Mouse (Mus musculus) cerebellum, postnatal 4 days (tissue): ENCODE results near the gene Olfr1410.

Source experiments
- DNase-seq, 2 experiments: peaks; one replicate each; pipeline ENCODE4 v3.0.0; 2022; ENCODE audit warnings: low spot score in 2 of 2, mixed read lengths in 1 of 2

The Olfr1410 gene

DNA sequence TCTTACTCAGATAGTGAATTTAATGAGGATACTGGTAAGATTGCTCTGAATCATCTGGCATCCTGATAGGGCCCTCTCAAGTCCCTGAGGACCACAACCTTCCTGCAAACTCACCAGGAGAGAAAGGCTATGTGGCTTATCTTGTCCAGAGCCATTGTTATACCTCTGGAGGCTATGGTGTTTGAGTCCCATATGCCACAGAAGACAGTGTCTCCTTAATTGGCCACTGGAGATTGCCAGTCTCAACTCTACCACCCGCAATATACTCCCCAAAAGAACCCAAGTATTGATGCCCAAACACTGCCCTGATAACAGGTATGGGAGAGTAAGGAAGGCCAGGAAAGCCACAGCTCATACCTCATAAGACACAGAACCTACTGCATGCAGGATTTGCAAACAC lies at the start of gene Olfr1410:
TSS of gene Olfr1410 (plus strand) at position 301 of the 400 bp plus-strand sequence.
- no peak for DNase-seq

DNA sequence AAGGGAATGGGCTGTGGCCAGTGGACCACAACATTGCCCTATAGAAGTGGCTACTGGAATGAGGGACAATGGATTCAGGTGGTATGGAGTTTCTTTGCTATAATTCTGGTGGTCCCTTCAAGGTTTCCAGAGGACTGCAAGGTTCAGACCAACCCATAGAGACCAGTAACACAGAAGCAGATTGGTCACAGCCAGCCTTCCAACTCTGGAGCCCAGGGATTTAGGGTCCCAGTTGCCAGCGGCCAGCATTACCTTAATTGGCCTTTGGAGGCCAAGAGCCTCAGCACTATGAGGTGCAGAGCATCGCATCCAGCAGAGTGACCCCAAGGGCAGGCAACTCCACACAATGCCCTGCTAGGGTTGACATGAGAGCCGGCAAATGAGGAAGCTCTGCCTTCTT lies 34.6 kb upstream of the Olfr1410 start, which contains the start of gene Olfr1413:
TSS of gene Olfr1413 (plus strand) at position 301 of the 400 bp plus-strand sequence.
- DNase-seq: no peak

DNA sequence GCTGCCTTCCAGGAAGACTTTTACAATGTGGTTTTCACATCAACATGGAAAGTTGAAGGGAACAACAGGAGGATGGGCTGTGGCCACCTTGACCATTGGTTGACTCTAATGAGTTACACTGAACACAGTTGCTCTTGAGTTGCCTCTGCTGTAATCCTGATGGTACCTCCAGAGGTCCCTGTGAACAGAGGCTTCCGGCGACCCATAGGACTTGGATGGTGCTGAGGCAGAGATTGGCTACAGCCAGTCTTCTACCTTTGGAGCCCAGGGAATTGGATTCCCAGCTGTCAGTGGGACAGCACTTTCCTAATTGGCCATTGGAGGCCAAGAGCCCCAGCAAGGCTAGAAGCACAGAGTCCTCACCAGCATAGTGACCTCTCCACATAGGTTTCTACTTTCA lies 20.1 kb upstream of the Olfr1410 start, which contains the start of gene Olfr1412:
TSS of gene Olfr1412 (plus strand) at position 301 of the 400 bp plus-strand sequence.
- no peak for DNase-seq

DNA sequence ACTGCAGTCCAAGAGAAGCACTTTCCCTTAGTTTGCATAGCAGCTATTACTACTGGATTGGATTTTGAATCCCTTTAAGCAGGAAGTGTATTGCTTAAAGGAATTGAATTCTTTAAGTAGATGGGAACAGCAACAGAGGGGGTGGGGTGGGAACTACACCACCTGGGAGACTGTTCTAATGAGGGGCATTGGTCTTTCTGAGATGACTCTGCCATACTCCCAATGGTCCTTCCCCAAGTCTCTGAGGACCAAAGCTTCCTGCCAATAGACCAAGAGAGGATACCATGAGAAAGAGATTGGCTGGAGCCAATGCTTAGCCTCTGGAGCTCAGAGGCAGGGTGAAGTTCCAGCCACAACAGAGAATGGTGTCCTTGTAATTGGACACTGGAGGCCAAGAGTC lies 11.5 kb upstream of the Olfr1410 start, which contains the start of gene Olfr1411:
TSS of gene Olfr1411 (plus strand) at position 301 of the 400 bp plus-strand sequence.
- DNase-seq: no peak

DNA sequence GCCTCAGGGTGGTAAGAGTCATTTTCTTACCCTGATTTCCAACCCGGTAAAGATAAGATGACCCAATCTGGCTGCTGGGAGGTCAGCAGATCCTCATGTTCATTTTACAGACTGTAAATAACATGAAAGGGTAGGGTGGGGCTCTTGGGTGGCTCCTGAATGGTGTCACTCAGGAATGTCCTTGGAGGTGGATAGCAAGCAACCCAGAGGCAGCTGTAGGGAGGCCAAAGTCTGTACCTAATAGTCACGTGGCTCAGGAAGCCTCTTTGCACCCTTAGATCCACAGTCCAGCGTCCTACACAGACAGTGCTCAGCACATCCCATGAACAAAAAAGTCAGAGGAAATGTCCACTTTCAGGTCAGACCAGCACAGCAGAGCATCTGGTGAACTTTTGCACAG lies 9.6 kb upstream of the Olfr1410 start:
- no peak for DNase-seq

DNA sequence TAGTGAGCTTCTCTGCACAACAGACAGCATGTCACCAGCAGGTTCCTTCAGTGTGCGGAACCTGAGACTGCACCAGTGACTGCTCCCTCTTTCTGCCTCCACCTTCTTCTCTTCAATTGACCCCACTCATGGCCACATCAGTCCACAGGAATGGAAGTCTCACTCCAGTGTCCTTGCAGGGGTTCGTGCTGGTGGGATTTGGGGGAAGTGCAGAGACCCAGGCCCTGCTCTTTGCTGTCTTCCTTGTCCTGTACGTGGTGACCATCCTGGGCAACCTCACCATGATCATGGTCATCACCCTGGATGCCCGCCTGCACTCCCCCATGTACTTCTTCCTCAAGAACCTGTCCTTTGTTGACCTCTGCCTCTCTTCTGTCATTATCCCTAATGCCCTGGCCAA lies 2.1 kb downstream of the Olfr1410 start:
- DNase-seq: no peak

DNA sequence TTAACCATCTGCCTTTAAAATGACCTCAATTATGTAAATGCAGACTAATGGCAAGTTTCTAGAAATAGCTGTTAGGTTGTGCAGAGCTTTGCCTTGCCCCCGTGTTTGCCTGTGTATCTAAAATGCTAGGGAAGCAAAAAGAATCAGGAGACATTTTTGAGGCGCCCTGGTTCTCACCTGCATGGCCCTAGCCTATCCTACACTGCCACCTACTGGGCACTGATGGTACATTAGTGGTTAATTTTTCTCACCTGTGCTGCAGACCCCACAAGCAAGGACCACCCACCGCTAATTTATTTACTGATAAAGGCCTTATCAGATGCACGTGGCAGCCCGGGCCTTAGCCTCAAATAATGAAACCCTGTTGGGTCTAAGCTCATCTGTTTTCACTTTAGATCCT lies 5.4 kb downstream of the Olfr1410 start:
- DNase-seq: peak; percentile 40 to 71

DNA sequence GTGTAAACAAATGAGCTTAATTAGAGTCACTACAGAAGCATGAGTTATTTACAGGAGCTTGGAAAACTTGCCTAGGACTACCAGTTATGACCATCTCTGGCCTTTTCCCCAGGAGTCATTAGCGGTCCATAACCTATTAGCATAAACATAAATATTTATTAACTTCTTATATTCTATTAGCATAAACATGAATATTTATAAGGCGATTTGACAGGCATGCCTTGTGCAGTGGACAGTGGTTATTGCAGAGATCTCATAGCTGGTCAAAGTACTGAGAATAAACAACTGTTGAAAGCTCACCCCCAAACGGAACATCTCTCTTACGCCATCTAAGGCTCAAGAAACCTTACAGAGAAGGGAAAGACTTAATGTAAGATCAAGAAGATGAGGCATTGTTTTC lies 7.6 kb downstream of the Olfr1410 start:
- DNase-seq: no peak

DNA sequence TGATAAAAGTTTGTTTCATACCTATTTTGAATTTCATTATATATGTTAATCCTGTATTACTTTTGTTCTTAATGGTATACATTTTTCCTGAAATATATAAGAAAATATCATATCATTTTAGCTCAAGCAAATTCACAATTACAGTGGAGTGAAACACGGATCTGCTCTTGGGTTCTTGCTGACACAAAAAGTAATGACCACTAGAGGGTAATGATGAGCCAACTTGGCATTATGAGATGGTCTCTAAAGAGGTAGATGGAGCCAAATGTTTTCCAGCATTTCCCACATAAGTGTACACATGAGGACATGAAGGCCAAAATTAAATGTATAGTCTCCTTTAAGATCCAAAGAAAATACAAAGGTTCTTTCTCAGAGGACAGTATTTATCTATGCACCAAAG lies 8.9 kb downstream of the Olfr1410 start:
- DNase-seq: no peak

DNA sequence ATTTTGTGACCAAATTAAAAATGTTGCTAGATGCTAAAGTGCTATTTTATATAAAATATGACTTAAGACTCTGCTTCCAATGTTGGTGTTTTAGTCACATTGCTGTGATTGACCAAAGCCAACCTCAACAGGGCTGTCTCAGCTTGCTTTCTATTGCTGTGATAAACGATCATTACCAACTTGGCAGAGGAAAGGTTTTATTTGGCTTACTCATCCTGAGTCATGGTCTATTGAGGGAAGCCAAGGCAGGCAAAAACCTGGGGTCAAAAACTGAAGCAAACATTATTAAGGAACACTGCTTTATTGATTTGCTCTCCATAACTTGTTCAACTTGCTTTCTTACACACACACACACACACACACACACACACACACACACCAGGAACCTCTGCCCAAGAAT lies 10.5 kb downstream of the Olfr1410 start:
- DNase-seq: no peak

DNA sequence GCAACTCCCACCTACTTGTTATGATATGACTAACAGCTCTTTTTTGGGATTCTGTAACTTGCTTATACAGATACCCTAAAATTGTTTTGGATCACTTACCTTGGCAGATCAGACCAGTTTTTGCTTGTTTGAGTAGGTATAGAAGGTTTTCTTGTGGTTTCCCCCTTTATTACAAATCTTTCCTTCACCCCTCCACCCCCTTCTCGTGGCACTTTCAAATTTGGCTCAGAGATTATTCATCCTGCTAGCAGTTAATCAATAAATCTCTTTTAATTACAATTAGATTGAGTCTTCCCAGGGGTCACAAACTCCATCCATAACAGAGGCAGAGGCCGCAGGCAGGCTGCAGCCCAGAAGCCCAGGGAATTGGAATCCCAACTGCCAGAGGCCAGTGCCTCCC lies 11.9 kb downstream of the Olfr1410 start, which contains the start of gene Olfr12:
TSS of gene Olfr12 (plus strand) at position 301 of the 400 bp plus-strand sequence.
- DNase-seq: no peak

DNA sequence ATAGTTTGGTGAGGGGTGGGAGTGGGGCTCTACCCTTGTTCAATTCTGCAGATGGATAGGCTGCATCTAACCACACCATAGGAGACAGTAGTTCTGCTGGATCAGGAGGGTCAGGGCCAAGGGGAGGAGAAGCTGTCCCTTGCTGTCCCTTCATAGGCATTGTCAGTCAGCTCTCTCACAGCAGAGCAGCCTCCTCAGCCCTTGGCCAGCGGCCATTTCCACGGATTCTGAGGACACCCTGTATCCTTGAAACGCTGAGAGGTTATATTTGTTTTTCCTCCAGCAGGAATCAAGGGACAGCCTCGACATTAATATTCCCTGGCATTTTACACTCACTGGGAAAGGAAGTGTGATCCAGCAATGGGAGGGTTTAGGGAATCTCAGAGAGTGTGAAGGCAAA lies 12.8 kb downstream of the Olfr1410 start:
- DNase-seq: no peak

DNA sequence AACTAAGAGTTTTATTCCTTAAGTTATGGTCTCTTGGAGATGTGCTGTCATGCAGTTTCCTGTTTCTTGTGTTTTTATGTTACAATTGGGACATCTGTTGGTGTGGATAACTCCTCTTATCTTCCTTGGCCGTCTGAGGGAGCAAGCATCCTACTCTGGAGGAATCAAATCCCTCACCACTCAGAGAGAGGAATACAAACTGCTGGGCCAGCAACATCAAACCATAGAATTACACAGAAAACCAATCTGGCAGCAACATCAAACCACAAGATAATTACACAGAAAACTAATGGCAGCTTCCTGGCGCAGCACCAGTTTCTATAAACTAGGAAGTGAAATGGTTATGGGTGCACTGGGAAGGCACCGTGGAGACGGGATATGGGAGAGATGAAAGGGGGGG lies 22.6 kb downstream of the Olfr1410 start:
- peak in 1 of 2 experiments; percentile 10 for DNase-seq

DNA sequence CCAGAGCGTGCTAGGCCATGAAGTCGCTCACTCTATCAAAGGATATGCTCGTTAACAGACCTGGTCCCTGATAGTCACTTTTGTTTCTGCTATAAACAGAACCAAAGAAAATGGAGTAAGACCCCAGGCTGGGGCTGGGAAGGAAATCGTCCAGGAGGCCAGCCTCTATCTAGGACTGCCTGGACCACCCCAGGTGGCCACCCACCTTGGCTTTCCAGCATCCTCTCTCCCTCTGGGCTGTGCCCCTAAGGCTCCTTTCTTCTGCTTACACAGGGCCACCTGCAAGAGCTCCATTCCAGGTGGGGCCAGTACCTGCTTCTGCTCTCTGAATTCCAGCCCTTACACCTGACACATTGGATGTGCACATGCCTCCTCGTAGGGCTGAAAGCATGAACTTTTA lies 26.6 kb downstream of the Olfr1410 start:
- no peak for DNase-seq

DNA sequence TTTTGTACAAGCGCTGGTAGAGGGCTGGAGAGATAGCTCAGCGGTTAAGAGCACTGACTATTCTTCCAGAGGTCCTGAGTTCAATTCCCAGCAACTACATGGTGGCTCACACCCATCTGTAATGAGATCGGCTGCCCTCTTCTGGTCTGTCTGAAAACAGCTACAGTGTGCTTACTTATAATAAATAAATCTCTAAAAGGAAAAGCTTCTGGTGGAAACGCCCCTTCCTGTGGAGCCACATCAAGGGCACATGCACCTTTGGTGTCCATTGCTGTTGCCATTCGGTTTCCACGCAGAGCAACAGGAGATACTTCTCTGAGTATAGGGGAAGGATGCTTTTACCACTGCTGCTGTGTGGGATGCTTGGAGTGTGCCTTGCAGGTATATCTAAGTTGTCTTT lies 27.4 kb downstream of the Olfr1410 start:
- DNase-seq: peak in 1 of 2 experiments; percentile 7

DNA sequence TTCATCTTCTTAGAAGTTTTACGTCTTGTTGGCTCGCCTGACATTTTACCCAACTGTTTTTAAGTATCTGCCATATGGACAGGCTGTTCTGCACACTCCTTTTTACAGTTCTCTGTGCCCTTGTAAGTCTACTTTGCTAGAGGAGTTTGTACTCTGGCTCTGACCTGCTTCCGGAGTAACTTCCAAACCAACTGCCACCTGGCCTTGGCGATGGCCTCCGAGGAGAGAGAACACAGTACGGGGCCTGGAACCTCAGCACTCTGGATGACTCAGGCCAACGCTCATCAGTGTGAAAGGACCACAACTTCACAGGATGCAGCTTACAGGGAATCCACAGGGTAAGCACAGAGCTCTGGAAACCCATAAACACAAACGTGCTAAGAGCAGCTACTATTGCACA lies 28.1 kb downstream of the Olfr1410 start:
- peak in 1 of 2 experiments; percentile 5 for DNase-seq

DNA sequence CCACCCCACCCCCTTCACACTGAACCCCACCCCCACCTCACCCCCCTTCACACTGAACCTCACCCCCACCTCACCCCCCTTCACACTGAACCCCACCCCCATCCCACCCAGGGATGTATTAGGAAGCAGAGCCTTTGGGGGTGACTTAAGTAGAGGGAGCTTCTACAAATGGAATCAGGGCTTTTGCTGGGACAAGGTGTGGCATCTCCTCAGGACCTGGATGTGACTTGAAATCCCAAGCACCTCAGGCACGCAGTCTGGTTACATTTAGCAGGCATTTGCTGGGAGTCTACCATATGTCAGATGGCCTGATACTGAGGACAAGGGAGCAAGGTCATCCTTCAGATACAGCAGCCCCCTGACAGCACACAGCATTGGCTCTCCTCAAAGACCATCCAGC lies 29.0 kb downstream of the Olfr1410 start:
- no peak for DNase-seq

DNA sequence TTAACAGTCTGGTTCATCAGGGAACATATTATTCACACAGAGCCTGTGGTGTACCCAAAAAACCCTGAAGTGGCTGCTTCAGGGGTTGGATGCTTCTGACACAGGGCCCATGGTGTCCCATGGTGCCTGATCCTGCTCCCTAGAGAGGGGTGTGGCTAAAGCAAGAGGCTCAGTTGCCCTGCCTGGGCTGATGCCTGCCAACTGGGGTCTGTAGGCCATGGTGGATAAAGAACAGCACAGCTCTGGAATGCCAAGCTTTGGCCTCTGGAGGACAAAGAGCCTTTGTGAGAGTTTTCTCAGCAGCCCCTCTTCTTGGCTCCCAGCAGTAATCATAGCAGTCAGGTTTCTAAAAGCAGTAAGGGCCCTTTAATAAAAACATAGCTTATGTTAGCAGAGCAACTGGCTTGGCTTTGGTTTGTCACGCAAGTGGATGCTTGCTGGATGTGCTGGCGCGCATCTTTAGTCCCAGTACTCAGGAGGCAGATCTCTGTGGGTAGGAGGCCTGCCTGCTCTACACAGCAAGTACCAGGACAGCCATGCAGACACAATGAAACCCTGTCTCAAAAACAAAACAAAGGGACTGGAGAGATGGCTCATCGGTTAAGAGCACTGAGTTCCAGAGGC lies 29.5 kb downstream of the Olfr1410 start:
- DNase-seq: peak in 1 of 2 experiments; percentile 18

DNA sequence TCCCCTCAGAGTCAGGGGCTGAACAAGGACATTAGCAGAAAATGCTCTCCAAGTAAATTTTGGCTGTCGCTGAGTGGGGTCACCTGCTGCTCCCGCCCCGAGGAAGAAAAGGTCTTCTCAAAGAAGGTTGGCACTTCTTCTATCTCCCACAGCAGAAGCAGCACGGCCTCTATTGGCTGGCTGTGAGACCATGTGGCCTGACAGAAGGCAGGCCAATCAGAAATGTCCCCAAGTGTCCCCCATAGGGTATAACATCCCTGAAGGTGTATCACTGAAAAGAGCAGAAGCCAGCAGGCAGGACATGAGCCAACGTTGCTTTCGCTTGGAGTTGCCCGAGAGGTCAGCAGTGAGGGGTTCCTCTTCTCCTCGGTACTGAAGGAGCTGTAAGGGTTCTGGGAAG lies 30.4 kb downstream of the Olfr1410 start:
- DNase-seq: peak in 1 of 2 experiments; percentile 16

DNA sequence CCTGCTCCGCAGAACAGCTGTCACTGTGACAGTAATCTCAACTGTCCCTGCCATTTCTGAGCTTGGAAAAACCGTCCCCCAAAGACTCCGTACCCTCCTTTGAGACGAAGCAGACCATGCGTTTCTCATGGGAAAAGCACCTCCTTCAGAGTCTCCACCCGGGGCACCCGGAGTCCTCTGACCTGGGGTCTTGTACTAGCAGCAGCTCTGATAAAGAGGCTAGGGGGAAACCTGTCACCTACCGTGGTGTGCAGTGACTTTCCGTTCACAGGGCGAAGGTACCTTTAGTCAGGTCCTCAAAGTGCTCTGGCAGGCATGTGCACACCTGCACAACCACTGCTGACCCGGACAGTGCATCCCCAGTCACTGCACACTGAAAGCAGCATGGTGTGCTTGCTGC lies 31.1 kb downstream of the Olfr1410 start:
- DNase-seq: peak in 1 of 2 experiments; percentile 11

DNA sequence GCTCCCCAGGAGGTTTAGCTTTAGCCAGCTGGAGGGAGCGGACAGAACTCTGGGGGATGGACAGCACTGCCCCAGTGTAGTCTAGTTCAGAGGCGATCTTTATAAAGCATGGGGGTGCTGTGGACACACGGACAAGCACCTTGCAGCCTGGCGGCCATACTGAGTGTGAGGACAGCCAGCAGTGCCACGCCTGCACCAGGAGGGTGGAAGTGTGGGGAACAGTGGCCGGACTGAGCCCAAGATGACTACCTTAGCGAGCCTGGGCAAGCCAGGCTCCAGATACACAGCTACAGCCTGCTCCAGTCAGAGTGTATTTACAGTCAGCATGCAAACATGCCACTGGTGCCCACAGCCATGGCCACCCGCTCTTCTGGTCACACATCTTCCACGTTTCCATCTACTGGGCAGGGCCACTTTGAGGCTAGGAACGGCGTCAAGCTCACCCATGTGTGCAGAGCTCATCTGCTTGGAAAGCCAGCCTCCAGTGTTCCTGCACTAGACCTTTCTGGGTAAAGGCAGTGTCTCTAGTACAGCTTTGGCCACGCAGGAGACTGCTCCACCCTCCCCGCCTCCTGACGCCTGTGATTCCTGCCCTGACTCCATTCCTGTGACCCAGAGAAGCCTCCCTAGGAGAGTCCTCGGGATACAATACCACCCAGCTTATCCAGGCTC lies 32.1 kb downstream of the Olfr1410 start:
- DNase-seq: no peak

DNA sequence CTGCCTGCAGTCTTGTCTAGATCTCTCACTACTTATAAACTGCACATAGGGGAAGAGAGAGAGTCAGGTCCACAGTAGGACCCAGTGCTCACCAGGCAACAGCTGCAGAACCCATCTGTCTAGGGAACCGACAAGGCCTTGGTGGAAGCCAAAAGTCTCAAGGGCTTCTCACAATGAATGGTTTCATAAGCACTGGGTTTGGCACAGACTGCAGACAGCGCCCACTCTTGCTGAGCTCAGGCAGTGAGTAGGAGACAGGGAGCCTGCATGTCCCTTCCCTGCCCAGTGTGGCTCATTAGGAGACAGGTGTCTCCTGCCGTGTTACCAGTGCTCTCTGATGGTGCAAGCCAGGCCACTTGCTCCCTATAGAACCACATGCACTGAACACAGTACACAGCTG lies 32.6 kb downstream of the Olfr1410 start:
- no peak for DNase-seq

DNA sequence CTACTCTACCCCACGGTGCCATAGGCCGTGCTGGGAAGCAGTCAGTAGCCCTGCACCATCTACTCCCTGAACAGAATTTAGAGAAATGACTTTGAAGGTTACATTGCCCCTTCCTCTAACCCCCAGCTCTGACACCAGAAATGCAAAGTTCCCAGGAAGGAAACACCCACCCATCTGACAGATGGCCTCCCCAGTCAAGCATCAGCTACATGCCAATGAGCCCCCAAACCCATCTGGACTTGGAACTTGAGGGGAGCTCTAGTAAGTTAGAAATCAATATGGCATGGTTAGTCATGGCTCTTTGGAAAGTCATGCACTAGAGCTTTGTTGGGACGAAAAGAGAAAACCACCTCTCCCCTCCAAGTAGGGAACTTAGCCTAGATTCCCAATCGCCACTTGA lies 33.2 kb downstream of the Olfr1410 start:
- no peak for DNase-seq
